Mouse (Mus musculus) heart, embryonic 15.5 days (tissue): ENCODE results near the gene Gsk3a. TPM values are rescaled to one million over a fixed set of nuclear protein-coding genes. Genes with fewer than 3 reads are reported as not detected.

Source experiments
- microRNA-seq: library from miRNA; unstranded; fragments of <30 nt; microRNA quantifications from one replicate; pipeline ENCODE4, GENCODE M21; 2016
- polyA plus RNA-seq: library from polyadenylated mRNA; unstranded; fragments of >200 nt; fragmentation: Nextera tagmentation; extraction: Ambion mirVana; gene quantifications from 2 replicates; pipeline ENCODE4 v1.2.1, GENCODE M21; 2015

Gene Gsk3a
- polyA plus RNA-seq, 1 experiment from 2014 or later: 6.6 TPM

Small RNA genes lying within 50 kb of the gene (microRNA-seq; reads per million reads assigned to microRNA genes)
- gene Mir7048: not detected

Other genes with a start within 250 kb of the Gsk3a start
- gene Atp1a3, start 231.9 kb downstream of the Gsk3a start, polyA plus RNA-seq: 0.54 and 1.9 TPM in 2 replicates
- gene Grik5, start 165.5 kb downstream of the Gsk3a start, polyA plus RNA-seq: 2.4 and 4.4 TPM in 2 replicates
- gene Zfp574, start 165.3 kb downstream of the Gsk3a start, polyA plus RNA-seq: 15.4 and 23.0 TPM in 2 replicates
- gene Pou2f2, start 58.1 kb downstream of the Gsk3a start, polyA plus RNA-seq: 0.49 and 1.9 TPM in 2 replicates
- 6.6 and 9.5 TPM in 2 replicates for gene Dedd2, start 17.2 kb downstream of the Gsk3a start, polyA plus RNA-seq
- 1.7 and 2.9 TPM in 2 replicates for gene Zfp526, start 16.4 kb downstream of the Gsk3a start, polyA plus RNA-seq
- 12.1 and 13.2 TPM in 2 replicates for gene Erf, start 12.9 kb upstream of the Gsk3a start, polyA plus RNA-seq
- gene Cic, start 29.9 kb upstream of the Gsk3a start, polyA plus RNA-seq: 22.9 and 27.4 TPM in 2 replicates
- 103 and 119 TPM in 2 replicates for gene Pafah1b3, start 60.1 kb upstream of the Gsk3a start, polyA plus RNA-seq
- 0.10 and 0.15 TPM in 2 replicates for gene Prr19, start 63.6 kb upstream of the Gsk3a start, polyA plus RNA-seq
- gene Tmem145, start 68.3 kb upstream of the Gsk3a start, polyA plus RNA-seq: 0.05 and 0.27 TPM in 2 replicates
- gene Megf8, start 79.3 kb upstream of the Gsk3a start, polyA plus RNA-seq: 6.2 and 9.4 TPM in 2 replicates
- 0.22 and 1.1 TPM in 2 replicates for gene Cnfn, start 131.9 kb upstream of the Gsk3a start, polyA plus RNA-seq
- gene Lipe, start 160.9 kb upstream of the Gsk3a start, polyA plus RNA-seq: 5.6 and 7.7 TPM in 2 replicates
- gene Cxcl17, start 175.0 kb upstream of the Gsk3a start, polyA plus RNA-seq: 0.28 and 0.51 TPM in 2 replicates
- gene Ceacam1, start 239.8 kb upstream of the Gsk3a start, polyA plus RNA-seq: 3.0 and 4.4 TPM in 2 replicates